Mouse (Mus musculus): ENCODE measurements at regions not wholly inside any gene's neighbourhood (a gene's known extent, or its start where the extent isn't known, plus 50 kb on each side); places are given as distances from the start of the nearest gene placed in this dataset.
"Not testable (repeated sequence)": the region's sequence is repeated elsewhere in the genome, so short reads cannot be mapped to it uniquely, and the experiment has no call there.

DNA sequence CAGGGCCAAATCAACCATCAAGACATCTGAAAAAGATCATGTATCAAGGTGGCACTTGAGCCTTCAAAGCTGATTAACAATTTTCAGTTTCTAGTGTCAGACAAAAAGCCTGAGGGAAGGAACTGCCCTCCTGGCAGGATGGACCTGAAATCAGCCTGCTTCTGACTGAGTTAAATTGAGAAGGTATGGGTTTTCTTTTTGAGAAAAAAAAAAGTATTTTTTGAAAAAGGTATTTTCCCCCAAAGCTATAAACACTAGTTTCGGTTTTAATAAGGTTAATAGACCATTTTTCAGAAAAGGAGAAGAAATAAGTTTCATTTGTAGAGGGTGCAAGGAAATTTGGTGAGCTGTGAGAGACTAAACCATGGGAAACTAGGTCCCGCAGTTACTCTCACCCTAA lies 124.6 kb upstream of the Mrpl21 start:
- not testable (repeated sequence) for ATAC-seq (replicated peaks; ENCODE audit: insufficient number of reproducible peaks, low FRiP score, low TSS enrichment, low read depth); DNase-seq (ENCODE audit: low spot score); H3K9ac ChIP-seq (replicated peaks; ENCODE audit: low read length); H3K36me3 ChIP-seq (replicated peaks; ENCODE audit: control insufficient read depth, insufficient read depth, low read depth, low read length); H3K4me1 ChIP-seq (ENCODE audit: control insufficient read depth, insufficient read depth, low read length); H3K4me3 ChIP-seq (ENCODE audit: low read depth, low read length); H3K27ac ChIP-seq (replicated peaks; ENCODE audit: low read depth, low read length); H3K4me2 ChIP-seq (ENCODE audit: low read depth, low read length); H3K27me3 ChIP-seq (ENCODE audit: control insufficient read depth, insufficient read depth, low read length); H3K9me3 ChIP-seq (replicated peaks; ENCODE audit: control insufficient read depth, low read length)
- WGBS: 88% methylated on average over 2 of the region's 2 CpGs

- WGBS: 89% methylated on average over 12 of the region's 12 CpGs
- no peak for ATAC-seq (replicated peaks; ENCODE audit: insufficient number of reproducible peaks, low FRiP score, low TSS enrichment, low read depth)
- H3K27ac ChIP-seq (replicated peaks; ENCODE audit: low read depth, low read length): no peak overlapping the region
Measured at GRCm38 (mm10) chr19:3159346-3159745, 123.4 kb upstream of the Mrpl21 start.

GRCm38 (mm10) chr19:3167683-3168082 lies 115.0 kb upstream of the Mrpl21 start:
- Histone ChIP-seq H3K4me2 (ENCODE audit: low read depth, low read length) (no peak overlapping the region), H3K9me3 (replicated peaks; ENCODE audit: control insufficient read depth, low read length) (no peaks in the 10 kb centered on the region; the same call in 1 of the 2 replicates), H3K9ac (replicated peaks; ENCODE audit: low read length) (no peak overlapping the region), H3K36me3 (replicated peaks; ENCODE audit: control insufficient read depth, insufficient read depth, low read depth, low read length) (no peaks in the 10 kb centered on the region), H3K27me3 (ENCODE audit: control insufficient read depth, insufficient read depth, low read length) (no peaks in the 10 kb centered on the region), H3K4me3 (ENCODE audit: low read depth, low read length) (no peak overlapping the region), H3K4me1 (ENCODE audit: control insufficient read depth, insufficient read depth, low read length) (no peaks in the 10 kb centered on the region), H3K27ac (replicated peaks; ENCODE audit: low read depth, low read length) (no peak overlapping the region)
- no peak for ATAC-seq (replicated peaks; ENCODE audit: insufficient number of reproducible peaks, low FRiP score, low TSS enrichment, low read depth)
- 58% methylated on average over 7 of the region's 7 CpGs for WGBS
- DNase-seq (ENCODE audit: low spot score): no peak

More at GRCm38 (mm10) chr19:3159346-3159745, 123.4 kb upstream of the Mrpl21 start:
- DNase-seq (ENCODE audit: low spot score): no peak
- H3K4me2 ChIP-seq (ENCODE audit: low read depth, low read length): no peak overlapping the region
- H3K36me3 ChIP-seq (replicated peaks; ENCODE audit: control insufficient read depth, insufficient read depth, low read depth, low read length): no peaks in the 10 kb centered on the region
- no peaks in the 10 kb centered on the region for H3K27me3 ChIP-seq (ENCODE audit: control insufficient read depth, insufficient read depth, low read length)
- no peaks in the 10 kb centered on the region for H3K4me1 ChIP-seq (ENCODE audit: control insufficient read depth, insufficient read depth, low read length)
- H3K9ac ChIP-seq (replicated peaks; ENCODE audit: low read length): no peak overlapping the region
- no peaks in the 10 kb centered on the region; the same call in 1 of the 2 replicates for H3K9me3 ChIP-seq (replicated peaks; ENCODE audit: control insufficient read depth, low read length)
- H3K4me3 ChIP-seq (ENCODE audit: low read depth, low read length): no peak overlapping the region

- 57% methylated on average over 2 of the region's 2 CpGs for WGBS
- Histone ChIP-seq H3K36me3 (replicated peaks; ENCODE audit: control insufficient read depth, insufficient read depth, low read depth, low read length) (no peaks in the 10 kb centered on the region), H3K4me1 (ENCODE audit: control insufficient read depth, insufficient read depth, low read length) (no peaks in the 10 kb centered on the region), H3K9me3 (replicated peaks; ENCODE audit: control insufficient read depth, low read length) (no peaks in the 10 kb centered on the region), H3K4me3 (ENCODE audit: low read depth, low read length) (no peak overlapping the region), H3K9ac (replicated peaks; ENCODE audit: low read length) (no peak overlapping the region), H3K4me2 (ENCODE audit: low read depth, low read length) (no peak overlapping the region), H3K27ac (replicated peaks; ENCODE audit: low read depth, low read length) (no peak overlapping the region), H3K27me3 (ENCODE audit: control insufficient read depth, insufficient read depth, low read length) (no peaks in the 10 kb centered on the region)
- no peak for DNase-seq (ENCODE audit: low spot score)
- no peak for ATAC-seq (replicated peaks; ENCODE audit: insufficient number of reproducible peaks, low FRiP score, low TSS enrichment, low read depth)
Measured at GRCm38 (mm10) chr19:3182625-3183024, 100.1 kb upstream of the Mrpl21 start.

- no peak overlapping the region for H3K4me2 ChIP-seq (ENCODE audit: low read depth, low read length)
- H3K9ac ChIP-seq (replicated peaks; ENCODE audit: low read length): no peak overlapping the region
- H3K9me3 ChIP-seq (replicated peaks; ENCODE audit: control insufficient read depth, low read length): no peaks in the 10 kb centered on the region
- H3K27me3 ChIP-seq (ENCODE audit: control insufficient read depth, insufficient read depth, low read length): no peaks in the 10 kb centered on the region
- H3K27ac ChIP-seq (replicated peaks; ENCODE audit: low read depth, low read length): no peak overlapping the region
- no peak for DNase-seq (ENCODE audit: low spot score)
- ATAC-seq (replicated peaks; ENCODE audit: insufficient number of reproducible peaks, low FRiP score, low TSS enrichment, low read depth): no peak
- H3K4me1 ChIP-seq (ENCODE audit: control insufficient read depth, insufficient read depth, low read length): no peaks in the 10 kb centered on the region
- no peak overlapping the region for H3K4me3 ChIP-seq (ENCODE audit: low read depth, low read length)
- no peaks in the 10 kb centered on the region for H3K36me3 ChIP-seq (replicated peaks; ENCODE audit: control insufficient read depth, insufficient read depth, low read depth, low read length)
Measured at GRCm38 (mm10) chr19:3192644-3193043, 90.1 kb upstream of the Mrpl21 start.

- not testable (repeated sequence) for H3K9ac ChIP-seq (replicated peaks; ENCODE audit: low read length); H3K27me3 ChIP-seq (ENCODE audit: control insufficient read depth, insufficient read depth, low read length); H3K4me3 ChIP-seq (ENCODE audit: low read depth, low read length); H3K4me2 ChIP-seq (ENCODE audit: low read depth, low read length); H3K9me3 ChIP-seq (replicated peaks; ENCODE audit: control insufficient read depth, low read length); H3K4me1 ChIP-seq (ENCODE audit: control insufficient read depth, insufficient read depth, low read length); H3K36me3 ChIP-seq (replicated peaks; ENCODE audit: control insufficient read depth, insufficient read depth, low read depth, low read length); ATAC-seq (replicated peaks; ENCODE audit: insufficient number of reproducible peaks, low FRiP score, low TSS enrichment, low read depth); DNase-seq (ENCODE audit: low spot score); H3K27ac ChIP-seq (replicated peaks; ENCODE audit: low read depth, low read length)
- WGBS: 61% methylated on average over 5 of the region's 5 CpGs
Measured at GRCm38 (mm10) chr19:3204504-3204903, 78.2 kb upstream of the Mrpl21 start.

GRCm38 (mm10) chr19:3205406-3205805 lies 77.3 kb upstream of the Mrpl21 start:
- H3K4me1 ChIP-seq (ENCODE audit: control insufficient read depth, insufficient read depth, low read length); H3K27ac ChIP-seq (replicated peaks; ENCODE audit: low read depth, low read length); H3K27me3 ChIP-seq (ENCODE audit: control insufficient read depth, insufficient read depth, low read length); DNase-seq (ENCODE audit: low spot score); H3K4me3 ChIP-seq (ENCODE audit: low read depth, low read length); ATAC-seq (replicated peaks; ENCODE audit: insufficient number of reproducible peaks, low FRiP score, low TSS enrichment, low read depth); H3K9me3 ChIP-seq (replicated peaks; ENCODE audit: control insufficient read depth, low read length); H3K4me2 ChIP-seq (ENCODE audit: low read depth, low read length); H3K36me3 ChIP-seq (replicated peaks; ENCODE audit: control insufficient read depth, insufficient read depth, low read depth, low read length); H3K9ac ChIP-seq (replicated peaks; ENCODE audit: low read length): not testable (repeated sequence)
- WGBS: 87% methylated on average over 17 of the region's 28 CpGs

DNA sequence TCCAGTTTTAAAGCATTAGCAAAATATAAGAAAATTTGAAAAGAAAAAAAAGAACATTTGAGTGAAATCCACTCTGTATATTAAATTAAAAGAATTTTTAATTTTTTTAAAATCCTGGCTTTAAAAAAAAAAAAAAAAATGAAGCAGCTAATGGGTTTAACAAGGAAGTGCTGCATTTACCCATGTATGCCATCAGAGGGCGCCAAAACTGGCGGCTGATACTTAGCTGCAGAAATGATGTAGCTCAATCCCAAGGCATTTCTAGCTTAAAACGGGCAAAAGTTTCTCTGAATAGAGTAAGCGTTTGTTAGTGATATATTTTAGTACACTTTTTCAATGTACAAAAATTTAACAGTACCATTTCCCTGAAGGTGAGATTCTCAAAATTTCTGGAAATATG lies 74.4 kb upstream of the Mrpl21 start:
- H3K4me1 ChIP-seq (ENCODE audit: control insufficient read depth, insufficient read depth, low read length): no peaks in the 10 kb centered on the region
- H3K4me3 ChIP-seq (ENCODE audit: low read depth, low read length): no peak overlapping the region
- H3K36me3 ChIP-seq (replicated peaks; ENCODE audit: control insufficient read depth, insufficient read depth, low read depth, low read length): no peaks in the 10 kb centered on the region
- no peak overlapping the region for H3K4me2 ChIP-seq (ENCODE audit: low read depth, low read length)
- ATAC-seq (replicated peaks; ENCODE audit: insufficient number of reproducible peaks, low FRiP score, low TSS enrichment, low read depth) (no peak), DNase-seq (ENCODE audit: low spot score) (peak; percentile 51)
- no peak overlapping the region for H3K9ac ChIP-seq (replicated peaks; ENCODE audit: low read length)
- 18% methylated on average over 4 of the region's 4 CpGs for WGBS
- no peaks in the 10 kb centered on the region for H3K27me3 ChIP-seq (ENCODE audit: control insufficient read depth, insufficient read depth, low read length)
- H3K9me3 ChIP-seq (replicated peaks; ENCODE audit: control insufficient read depth, low read length): no peaks in the 10 kb centered on the region
- H3K27ac ChIP-seq (replicated peaks; ENCODE audit: low read depth, low read length): no peak overlapping the region
